Mouse (Mus musculus) forebrain, embryonic 10.5 days (tissue): ENCODE measurements around the gene Fbrs. TPM values are rescaled to one million over a fixed set of nuclear protein-coding genes. Genes with fewer than 3 reads are reported as not detected.

ENCODE experiments used
- DNase-seq: peaks from one replicate; pipeline ENCODE4 v3.0.0-alpha.2; 2017; ENCODE audit warnings: low spot score; ENCODE audit errors: extremely low spot score
- H3K27ac ChIP-seq: fragments of 300-500 bp; sonication (generic); 2 replicates; pipeline ENCODE4 v1.5.1; 2016; ENCODE audit warnings: mild to moderate bottlenecking
- H3K27me3 ChIP-seq: fragments of 300-500 bp; sonication (generic); 2 replicates; pipeline ENCODE4 v1.6.1; 2016; ENCODE audit warnings: mild to moderate bottlenecking; ENCODE audit not compliant: poor library complexity, severe bottlenecking
- H3K36me3 ChIP-seq: fragments of 300-500 bp; sonication (generic); replicated peaks from 2 replicates; pipeline ENCODE4 v1.6.1; 2016; ENCODE audit warnings: mild to moderate bottlenecking, moderate library complexity
- H3K4me1 ChIP-seq: fragments of 300-500 bp; sonication (generic); 2 replicates; pipeline ENCODE4 v1.6.1; 2016
- H3K4me3 ChIP-seq: fragments of 300-500 bp; sonication (generic); 2 replicates; pipeline ENCODE4 v1.5.1; 2016; ENCODE audit warnings: mild to moderate bottlenecking, moderate library complexity
- H3K9me3 ChIP-seq: fragments of 300-500 bp; sonication (generic); 2 replicates; pipeline ENCODE4 v1.6.1; 2016; ENCODE audit warnings: mild to moderate bottlenecking, moderate library complexity
- WGBS: fragments of 180-500 bp; shearing (Covaris S2); methylation state at CpG from one replicate; pipeline ENCODE4 v1.1.7; 2016; 5-methylcytosine and 5-hydroxymethylcytosine counted together
- polyA plus RNA-seq: library from polyadenylated mRNA; unstranded; fragments of >200 nt; fragmentation: Nextera tagmentation; extraction: Ambion mirVana; gene quantifications from 2 replicates; pipeline ENCODE4 v1.2.1, GENCODE M21; 2016

Fbrs gene
- polyA plus RNA-seq, 1 experiment from 2014 or later, result 7.7 TPM

- H3K27ac ChIP-seq, result no peak overlapping the region
- peaks cover 7% of the 10 kb centered on the region; the same call in 1 of the 2 replicates for H3K9me3 ChIP-seq
- no peak for DNase-seq
- peaks cover 12% of the 10 kb centered on the region for H3K4me1 ChIP-seq
- H3K4me3 ChIP-seq, result no peak overlapping the region
- WGBS, result 90% methylated on average over 4 of the region's 4 CpGs
- H3K36me3 ChIP-seq, result peaks cover 79% of the 10 kb centered on the region
- no peaks in the 10 kb centered on the region for H3K27me3 ChIP-seq
Observed at GRCm38 (mm10) chr7:127466606-127467005, 12.4 kb upstream of the Fbrs start.

GRCm38 (mm10) chr7:127470011-127470715, 8.8 kb upstream of the Fbrs start:
- DNase-seq, result peak; percentile 50
- 10% methylated on average over 10 of the region's 10 CpGs for WGBS
- H3K36me3 ChIP-seq, result peaks cover 70% of the 10 kb centered on the region
- no peaks in the 10 kb centered on the region for H3K27me3 ChIP-seq
- peaks cover 28% of the 10 kb centered on the region for H3K4me1 ChIP-seq
- H3K9me3 ChIP-seq, result peaks cover 7% of the 10 kb centered on the region; the same call in 1 of the 2 replicates
- peak overlapping the region; percentile 95 for H3K4me3 ChIP-seq
- peak overlapping the region; percentile 97 for H3K27ac ChIP-seq

DNA sequence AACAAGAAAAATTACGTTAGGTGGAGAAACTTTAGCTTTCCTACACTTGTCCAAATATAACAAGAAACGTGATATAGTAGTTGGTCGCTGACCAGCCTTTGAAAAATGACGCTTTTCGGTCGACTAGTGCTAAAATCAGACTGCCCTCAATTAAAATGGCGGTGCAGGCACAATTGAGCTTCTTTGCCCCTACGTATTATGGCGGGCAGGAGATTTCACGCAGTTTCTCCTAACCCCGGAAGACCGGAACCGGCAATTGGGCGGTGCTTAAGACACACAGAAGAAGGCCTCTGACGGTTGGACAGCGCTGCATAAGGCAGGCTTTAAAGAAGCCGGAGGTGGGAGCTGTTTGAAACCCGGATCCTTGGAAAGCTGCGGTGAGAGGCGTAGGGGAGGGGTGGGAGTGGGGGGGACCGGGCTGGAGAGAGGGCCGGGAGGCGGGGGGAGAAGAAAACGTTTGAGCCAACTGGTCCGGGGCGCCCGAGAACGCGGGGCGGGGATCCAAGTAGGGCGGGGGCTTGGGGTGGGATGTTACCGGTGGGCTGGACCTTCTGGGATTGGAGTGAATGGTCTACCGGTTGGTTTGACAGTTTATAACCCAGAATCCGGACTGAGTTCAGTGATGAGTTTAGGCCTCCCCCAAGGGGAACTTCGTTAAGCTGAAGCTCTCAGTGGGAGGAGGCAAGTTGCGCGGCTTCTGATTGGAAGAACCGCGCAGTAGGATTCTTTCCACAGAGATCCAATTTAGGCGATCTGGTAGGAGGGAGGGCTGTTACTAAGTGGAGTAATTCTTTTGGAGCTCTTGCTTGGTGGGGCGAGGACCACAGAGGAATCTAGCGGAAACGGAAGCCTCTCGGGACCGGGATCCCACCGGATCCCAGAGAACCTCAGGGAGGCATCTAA, 8.0 kb upstream of the Fbrs start:
- peaks cover 7% of the 10 kb centered on the region; the same call in 1 of the 2 replicates for H3K9me3 ChIP-seq
- peaks cover 28% of the 10 kb centered on the region for H3K4me1 ChIP-seq
- H3K36me3 ChIP-seq, result peaks cover 70% of the 10 kb centered on the region
- no peaks in the 10 kb centered on the region for H3K27me3 ChIP-seq
- DNase-seq, result peak; percentile 94
- under 1% methylated on average over 45 of the region's 46 CpGs for WGBS
- peak overlapping the region; percentile 97 for H3K27ac ChIP-seq
- peak overlapping the region; percentile 95 for H3K4me3 ChIP-seq

- Histone ChIP-seq H3K36me3 (peaks cover 70% of the 10 kb centered on the region), H3K4me1 (peaks cover 32% of the 10 kb centered on the region), H3K4me3 (peak overlapping the region; percentile 95), H3K27ac (peak overlapping the region; percentile 97), H3K27me3 (no peaks in the 10 kb centered on the region), H3K9me3 (peaks cover 5% of the 10 kb centered on the region; the same call in 1 of the 2 replicates)
- no peak for DNase-seq
- under 1% methylated on average over 25 of the region's 25 CpGs for WGBS
Observed at GRCm38 (mm10) chr7:127471646-127472010, 7.4 kb upstream of the Fbrs start.

- 3% methylated on average over 7 of the region's 7 CpGs for WGBS
- H3K4me1 ChIP-seq, result peaks cover 36% of the 10 kb centered on the region
- peak overlapping the region; percentile 97 for H3K27ac ChIP-seq
- H3K36me3 ChIP-seq, result peaks cover 70% of the 10 kb centered on the region
- peaks cover 5% of the 10 kb centered on the region; the same call in 1 of the 2 replicates for H3K9me3 ChIP-seq
- no peaks in the 10 kb centered on the region for H3K27me3 ChIP-seq
- peak overlapping the region; percentile 95 for H3K4me3 ChIP-seq
- no peak for DNase-seq
Observed at GRCm38 (mm10) chr7:127472060-127472459, 6.9 kb upstream of the Fbrs start.

DNA sequence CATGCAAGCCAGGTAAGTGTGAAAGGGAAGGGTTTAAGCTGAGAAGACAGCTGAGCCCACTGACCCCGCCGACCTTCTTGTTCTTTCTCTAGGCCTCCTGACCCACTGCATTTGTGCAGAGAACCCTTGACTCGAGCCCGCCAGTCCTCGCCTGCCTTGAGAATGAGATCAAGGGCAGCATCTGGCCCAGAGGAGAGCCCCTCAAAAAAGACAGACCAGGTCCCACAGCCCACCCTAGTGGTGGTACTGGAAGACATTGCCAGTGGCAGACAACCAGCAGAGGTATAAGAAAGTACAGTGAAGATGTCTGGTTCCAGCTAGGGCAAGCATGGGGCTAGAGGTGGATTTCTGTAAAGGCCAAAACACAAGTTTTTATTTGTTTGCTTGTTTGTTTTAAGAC, 5.3 kb upstream of the Fbrs start:
- WGBS, result 88% methylated on average over 5 of the region's 5 CpGs
- H3K27ac ChIP-seq, result no peak overlapping the region
- no peaks in the 10 kb centered on the region for H3K27me3 ChIP-seq
- H3K36me3 ChIP-seq, result peaks cover 57% of the 10 kb centered on the region
- no peak for DNase-seq
- peaks cover 44% of the 10 kb centered on the region for H3K4me1 ChIP-seq
- H3K4me3 ChIP-seq, result peak overlapping the region; percentile 18; the same call in 1 of the 2 replicates
- no peaks in the 10 kb centered on the region; the same call in 1 of the 2 replicates for H3K9me3 ChIP-seq

GRCm38 (mm10) chr7:127474378-127475070, 4.5 kb upstream of the Fbrs start:
- Histone ChIP-seq H3K27ac (no peak overlapping the region), H3K4me1 (peaks cover 44% of the 10 kb centered on the region), H3K4me3 (no peak overlapping the region), H3K9me3 (no peaks in the 10 kb centered on the region), H3K27me3 (no peaks in the 10 kb centered on the region), H3K36me3 (peaks cover 49% of the 10 kb centered on the region)
- WGBS, result 88% methylated on average over 6 of the region's 6 CpGs
- DNase-seq, result no peak

DNA sequence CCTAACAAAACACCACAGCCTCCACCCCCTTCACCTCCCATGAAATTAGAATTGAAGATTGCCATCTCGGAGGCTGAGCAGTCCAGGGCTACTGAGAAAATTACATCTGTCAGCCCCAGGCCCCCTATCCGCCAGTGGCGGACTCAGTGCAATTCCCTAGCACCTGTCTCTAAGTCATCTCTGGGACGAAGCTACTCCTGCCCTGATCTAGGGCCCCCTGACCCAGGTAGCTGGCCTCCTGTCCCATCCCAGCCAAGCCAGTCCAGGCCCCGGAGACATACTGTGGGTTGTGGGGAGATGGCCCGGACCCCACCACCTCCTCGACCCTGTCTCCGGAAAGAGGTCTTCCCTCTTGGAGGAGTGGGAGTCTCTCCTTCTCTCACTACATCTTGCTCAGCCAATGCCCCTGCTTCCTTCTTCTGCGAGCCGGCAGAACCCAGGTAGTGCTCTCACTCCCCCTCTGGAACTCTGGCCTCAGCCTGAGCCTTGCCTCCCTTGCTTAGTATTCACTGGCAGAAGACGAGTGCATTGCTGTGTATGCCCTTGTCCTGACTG, 3.7 kb upstream of the Fbrs start:
- DNase-seq, result no peak
- H3K36me3 ChIP-seq, result peaks cover 52% of the 10 kb centered on the region
- H3K27me3 ChIP-seq, result no peaks in the 10 kb centered on the region
- H3K9me3 ChIP-seq, result no peaks in the 10 kb centered on the region
- H3K4me3 ChIP-seq, result 0 out of 2 replicates have a peak overlapping the region, but pooled peaks have one; percentile 11
- 93% methylated on average over 11 of the region's 11 CpGs for WGBS
- H3K27ac ChIP-seq, result no peak overlapping the region
- H3K4me1 ChIP-seq, result peaks cover 45% of the 10 kb centered on the region

DNA sequence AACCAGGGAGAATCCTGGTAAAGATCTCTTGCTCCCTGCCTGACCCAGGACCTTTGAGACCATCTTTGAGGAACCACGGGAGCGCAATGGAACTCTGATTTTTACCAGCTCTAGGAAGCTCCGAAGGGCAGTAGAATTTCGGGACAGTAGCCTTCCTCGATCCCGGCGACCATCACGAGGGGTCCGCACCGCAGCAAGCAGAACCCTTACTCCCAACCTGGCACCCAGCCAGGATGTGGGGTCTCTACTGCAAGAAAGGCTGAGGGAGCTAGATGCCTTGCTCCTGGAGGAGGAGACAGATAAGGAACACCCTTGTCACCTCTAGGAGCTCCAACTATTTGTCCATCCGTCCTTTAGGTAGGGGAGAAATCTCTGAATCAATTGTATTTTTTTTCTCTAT, 2.7 kb upstream of the Fbrs start:
- H3K27me3 ChIP-seq, result no peaks in the 10 kb centered on the region
- no peak overlapping the region for H3K27ac ChIP-seq
- 96% methylated on average over 11 of the region's 11 CpGs for WGBS
- H3K4me3 ChIP-seq, result no peak overlapping the region; the same call in 1 of the 2 replicates
- peaks cover 53% of the 10 kb centered on the region for H3K4me1 ChIP-seq
- H3K9me3 ChIP-seq, result no peaks in the 10 kb centered on the region
- peaks cover 62% of the 10 kb centered on the region for H3K36me3 ChIP-seq
- DNase-seq, result no peak

DNA sequence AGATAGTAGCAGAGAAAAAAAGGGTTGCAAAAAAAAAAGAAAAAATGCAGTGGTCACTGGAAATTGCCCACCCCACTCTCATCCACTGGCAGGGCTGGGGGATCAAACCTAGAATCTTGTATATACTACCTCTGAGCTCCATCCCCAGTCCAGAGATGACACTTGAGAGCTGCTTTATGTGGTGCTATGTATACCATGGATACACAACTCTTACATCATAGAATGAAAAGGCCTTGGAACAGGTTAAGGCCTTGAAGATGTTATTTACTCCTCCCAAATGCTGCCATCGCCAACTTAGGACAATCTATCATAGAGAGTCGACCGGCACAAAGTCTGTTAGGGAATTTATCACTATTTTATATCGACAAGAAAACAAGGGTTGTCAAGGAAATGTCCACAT, 2.1 kb upstream of the Fbrs start:
- peak overlapping the region; percentile 100 for H3K4me3 ChIP-seq
- H3K27me3 ChIP-seq, result no peaks in the 10 kb centered on the region
- H3K4me1 ChIP-seq, result peaks cover 48% of the 10 kb centered on the region
- peaks cover 67% of the 10 kb centered on the region for H3K36me3 ChIP-seq
- no peak overlapping the region for H3K27ac ChIP-seq
- WGBS, result 83% methylated on average over 4 of the region's 4 CpGs
- no peak for DNase-seq
- H3K9me3 ChIP-seq, result no peaks in the 10 kb centered on the region

DNA sequence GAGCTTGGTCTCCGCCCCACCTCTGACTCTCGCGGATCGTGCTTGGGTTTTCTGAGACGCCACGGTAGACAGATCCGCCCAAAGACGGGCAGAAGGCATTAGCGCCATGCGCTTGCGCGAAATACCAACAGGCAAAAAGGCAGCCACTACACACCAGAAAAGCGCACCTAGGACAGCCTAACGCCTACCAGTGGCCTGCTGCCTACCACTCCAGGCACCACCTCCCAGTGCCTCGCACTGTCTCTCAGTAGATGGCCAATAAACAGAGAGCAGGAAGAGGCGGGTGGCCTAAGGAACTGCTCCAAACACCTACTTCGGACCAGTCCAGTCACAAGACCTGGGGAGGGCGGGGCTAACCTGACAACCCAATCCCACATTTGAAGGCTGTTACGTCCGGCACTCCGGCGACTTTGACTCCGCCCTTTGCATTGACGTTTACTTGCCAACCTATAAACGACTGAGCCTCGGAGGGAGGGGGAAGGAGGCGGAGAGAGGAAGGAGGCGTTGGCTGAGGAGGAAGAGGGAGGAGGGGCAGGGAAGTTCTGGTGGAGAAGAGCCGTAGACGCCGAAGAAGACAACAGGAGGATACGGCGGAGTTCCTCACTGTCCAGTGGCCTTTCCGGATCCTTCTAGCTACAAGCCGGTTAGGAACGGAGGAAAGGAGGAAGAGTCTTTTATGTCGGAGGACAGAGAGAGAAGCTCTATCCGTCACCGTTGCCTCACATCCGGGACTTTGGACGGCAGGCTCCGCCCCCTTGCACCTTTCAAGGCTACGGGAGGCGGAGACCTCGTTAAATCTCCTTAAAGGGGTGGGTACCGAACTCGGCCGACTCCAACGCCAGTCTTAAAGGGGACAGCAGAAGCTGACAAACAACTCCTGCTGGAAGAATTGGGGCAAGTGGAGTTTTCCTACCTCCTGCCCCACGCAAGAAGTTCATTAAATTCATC, 1.0 kb upstream of the Fbrs start:
- WGBS, result under 1% methylated on average over 50 of the region's 50 CpGs
- Histone ChIP-seq H3K36me3 (peaks cover 74% of the 10 kb centered on the region), H3K27me3 (no peaks in the 10 kb centered on the region), H3K4me1 (peaks cover 39% of the 10 kb centered on the region), H3K9me3 (no peaks in the 10 kb centered on the region), H3K4me3 (peak overlapping the region; percentile 100), H3K27ac (peak overlapping the region; percentile 94)
- DNase-seq, result peak; percentile 99
